Mouse (Mus musculus): ENCODE data around the gene Nfil3.

DNA sequence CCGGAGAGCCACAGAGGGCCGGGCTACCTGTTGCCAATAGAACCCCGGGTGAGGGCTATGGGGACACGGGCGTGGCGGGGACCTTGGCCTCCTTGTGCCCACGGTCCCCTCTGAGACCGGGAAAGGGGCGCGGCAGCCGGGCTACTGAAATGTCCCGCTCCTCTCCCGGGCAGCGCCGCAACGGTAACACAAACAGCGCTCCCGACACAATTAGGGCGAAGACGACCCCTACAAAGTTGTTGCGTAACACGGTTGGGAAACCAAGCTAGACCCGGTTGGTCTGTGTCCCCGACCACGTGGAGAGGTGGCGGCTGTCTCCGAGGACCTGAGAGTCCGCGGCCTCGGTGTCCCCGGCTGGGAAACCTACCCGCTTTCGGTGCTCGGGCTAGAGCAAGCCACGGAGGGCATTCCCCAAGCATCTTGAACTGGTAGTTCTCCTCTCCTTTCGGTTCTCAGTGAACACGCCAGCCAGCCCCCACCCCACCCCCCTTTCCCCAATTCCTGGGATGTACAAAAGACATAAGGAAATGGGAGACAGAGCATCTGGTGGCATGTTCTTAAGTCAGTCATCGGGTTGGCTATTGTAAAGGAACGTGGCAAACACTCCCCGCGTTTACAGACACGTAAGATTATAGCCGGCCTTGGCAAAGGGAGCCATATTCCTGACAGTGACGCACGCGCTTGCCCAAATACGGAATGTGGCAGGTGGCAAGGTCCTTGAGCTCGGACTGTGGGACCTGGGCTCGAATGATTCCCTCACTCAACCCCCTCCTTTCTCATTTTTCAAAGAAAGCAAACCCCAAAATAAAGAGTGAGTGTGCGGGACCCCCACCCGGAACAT lies 788 bp upstream of the Nfil3 start:
- TF ChIP-seq ELF1 (IDR thresholded peaks at IDR 0.05; ENCODE audit: low read depth, low read length) (no peak), GATA1 (IDR thresholded peaks at IDR 0.05; ENCODE audit: low read depth, low read length) (no peak), CTCF (IDR thresholded peaks at IDR 0.05 in 2 of 3, conservative IDR thresholded peaks at IDR 0.05 in 1 of 3; ENCODE audit: control insufficient read depth in 1 of 3, insufficient read depth in 1 of 3, low read depth in 2 of 3, low read length in 3 of 3, poor library complexity in 1 of 3, severe bottlenecking in 1 of 3) (no peak), ZMIZ1 (IDR thresholded peaks at IDR 0.05; ENCODE audit: low read depth, low read length) (no peak), USF1 (IDR thresholded peaks at IDR 0.05; ENCODE audit: low read depth, low read length) (no peak), RCOR1 (IDR thresholded peaks at IDR 0.05; ENCODE audit: low read depth, low read length) (no peak), POLR2A (IDR thresholded peaks at IDR 0.05; ENCODE audit: control insufficient read depth in 1 of 2, insufficient read depth in 1 of 2, low read depth in 1 of 2, low read length in 2 of 2, poor library complexity in 1 of 2) (0 out of 4 replicates have a peak, but pooled peaks of 1 of the 2 experiments have one; percentile 9), E2F4 (IDR thresholded peaks at IDR 0.05; ENCODE audit: borderline replicate concordance, low read depth, low read length) (no peak), POLR2AphosphoS2 (IDR thresholded peaks at IDR 0.05; ENCODE audit: low read length) (no peak)
